Mouse (Mus musculus): ENCODE data around the gene Krtap26-1. TPM values are rescaled to one million over a fixed set of nuclear protein-coding genes. Genes with fewer than 3 reads are reported as not detected.

The Krtap26-1 gene
- polyA plus RNA-seq, 1 experiment from 2014 or later: not detected

GRCm38 (mm10) chr16:88627566-88627965, 20.0 kb downstream of the Krtap26-1 start, which contains the start of gene 2310079G19Rik:
Gene 2310079G19Rik (minus strand): TSS chr16:88627666.
- Histone ChIP-seq H3K4me2 (replicated peaks) (no peak within 1 kb of the TSS), H3K4me1 (replicated peaks) (no peaks in the 10 kb centered on the region), H3K27me3 (no peaks in the 10 kb centered on the region), H3K9me3 (no peaks in the 10 kb centered on the region), H3K9ac (replicated peaks) (no peak within 1 kb of the TSS), H3K4me3 (replicated peaks) (no peak within 1 kb of the TSS), H3K27ac (no peak within 1 kb of the TSS), H3K36me3 (no peaks in the 10 kb centered on the region)
- no peak for ATAC-seq
- WGBS: 92% methylated on average over 4 of the region's 4 CpGs

GRCm38 (mm10) chr16:88612712-88613111, 34.9 kb downstream of the Krtap26-1 start:
- no peak for ATAC-seq
- Histone ChIP-seq H3K4me3 (replicated peaks) (no peak overlapping the region), H3K9me3 (no peaks in the 10 kb centered on the region), H3K27ac (no peak overlapping the region), H3K4me2 (replicated peaks) (no peak overlapping the region), H3K36me3 (no peaks in the 10 kb centered on the region), H3K9ac (replicated peaks) (no peak overlapping the region), H3K27me3 (no peaks in the 10 kb centered on the region; the same call in 1 of the 2 replicates), H3K4me1 (replicated peaks) (peaks cover 6% of the 10 kb centered on the region)
- WGBS: 42% methylated on average over 4 of the region's 4 CpGs

- no peak within 1 kb of the TSS for H3K4me2 ChIP-seq (replicated peaks)
- no peaks in the 10 kb centered on the region for H3K9me3 ChIP-seq
- WGBS: 95% methylated on average over 8 of the region's 8 CpGs
- H3K27me3 ChIP-seq: no peaks in the 10 kb centered on the region; the same call in 1 of the 2 replicates
- H3K4me1 ChIP-seq (replicated peaks): peaks cover 6% of the 10 kb centered on the region
- H3K4me3 ChIP-seq (replicated peaks): no peak within 1 kb of the TSS
- ATAC-seq: no peak
- no peak within 1 kb of the TSS for H3K27ac ChIP-seq
- H3K36me3 ChIP-seq: no peaks in the 10 kb centered on the region
- H3K9ac ChIP-seq (replicated peaks): no peak within 1 kb of the TSS
These were observed 35.7 kb downstream of the Krtap26-1 start, which contains the start of gene Krtap24-1 for GRCm38 (mm10) chr16:88611922-88612321. Gene Krtap24-1 (minus strand): TSS chr16:88612279.

- H3K27ac ChIP-seq: no peak overlapping the region
- H3K4me2 ChIP-seq (replicated peaks): no peak overlapping the region
- no peaks in the 10 kb centered on the region for H3K9me3 ChIP-seq
- no peak overlapping the region for H3K4me3 ChIP-seq (replicated peaks)
- 0 out of 2 replicates have a peak, but pooled peaks cover 2% of the 10 kb centered on the region for H3K4me1 ChIP-seq (replicated peaks)
- H3K36me3 ChIP-seq: no peaks in the 10 kb centered on the region
- no peaks in the 10 kb centered on the region; the same call in 1 of the 2 replicates for H3K27me3 ChIP-seq
- ATAC-seq: no peak
- WGBS: 80% methylated on average over 6 of the region's 6 CpGs
- no peak overlapping the region for H3K9ac ChIP-seq (replicated peaks)
These were observed 43.0 kb downstream of the Krtap26-1 start for GRCm38 (mm10) chr16:88604570-88604969.

- 44% methylated on average over 1 of the region's 1 CpGs for WGBS
- ATAC-seq: no peak
- H3K27me3 ChIP-seq: no peaks in the 10 kb centered on the region
- H3K36me3 ChIP-seq: no peaks in the 10 kb centered on the region
- H3K9me3 ChIP-seq: no peaks in the 10 kb centered on the region
- H3K4me2 ChIP-seq (replicated peaks): no peak overlapping the region
- no peak overlapping the region for H3K27ac ChIP-seq
- H3K9ac ChIP-seq (replicated peaks): no peak overlapping the region
- 0 out of 2 replicates have a peak, but pooled peaks cover 2% of the 10 kb centered on the region for H3K4me1 ChIP-seq (replicated peaks)
- no peak overlapping the region for H3K4me3 ChIP-seq (replicated peaks)
These were observed 45.1 kb downstream of the Krtap26-1 start for GRCm38 (mm10) chr16:88602464-88602863.

- ATAC-seq: no peak
- Histone ChIP-seq H3K4me2 (replicated peaks) (no peak overlapping the region), H3K4me3 (replicated peaks) (no peak overlapping the region), H3K27me3 (no peaks in the 10 kb centered on the region), H3K9me3 (no peaks in the 10 kb centered on the region), H3K9ac (replicated peaks) (no peak overlapping the region), H3K4me1 (replicated peaks) (0 out of 2 replicates have a peak, but pooled peaks cover 2% of the 10 kb centered on the region), H3K27ac (no peak overlapping the region), H3K36me3 (no peaks in the 10 kb centered on the region)
- WGBS: 89% methylated on average over 8 of the region's 8 CpGs
These were observed 47.3 kb downstream of the Krtap26-1 start for GRCm38 (mm10) chr16:88600303-88600702.

GRCm38 (mm10) chr16:88599504-88600237, 47.9 kb downstream of the Krtap26-1 start:
- H3K4me1 ChIP-seq (replicated peaks): 0 out of 2 replicates have a peak, but pooled peaks cover 2% of the 10 kb centered on the region
- H3K27ac ChIP-seq: no peak overlapping the region
- no peak overlapping the region for H3K4me2 ChIP-seq (replicated peaks)
- ATAC-seq: no peak
- H3K9me3 ChIP-seq: no peaks in the 10 kb centered on the region
- no peak overlapping the region for H3K9ac ChIP-seq (replicated peaks)
- no peaks in the 10 kb centered on the region for H3K27me3 ChIP-seq
- WGBS: 76% methylated on average over 16 of the region's 16 CpGs
- H3K36me3 ChIP-seq: no peaks in the 10 kb centered on the region
- no peak overlapping the region for H3K4me3 ChIP-seq (replicated peaks)

Other genes starting within 250 kb of the Krtap26-1 start
- not detected in 2 replicates for gene Cldn17, start 140.8 kb downstream of the Krtap26-1 start, polyA plus RNA-seq (2015; fragmentation: Nextera tagmentation; extraction: Ambion mirVana)
- not detected in 2 replicates for gene Cldn8, start 84.6 kb downstream of the Krtap26-1 start, polyA plus RNA-seq (2015; fragmentation: Nextera tagmentation; extraction: Ambion mirVana)
- gene Krtap24-1, start 35.5 kb downstream of the Krtap26-1 start, polyA plus RNA-seq (2015; fragmentation: Nextera tagmentation; extraction: Ambion mirVana): not detected in 2 replicates
- not detected in 2 replicates for gene 2310079G19Rik, start 20.1 kb downstream of the Krtap26-1 start, polyA plus RNA-seq (2015; fragmentation: Nextera tagmentation; extraction: Ambion mirVana)
- not detected in 2 replicates for gene Krtap27-1, start 23.9 kb upstream of the Krtap26-1 start, polyA plus RNA-seq (2015; fragmentation: Nextera tagmentation; extraction: Ambion mirVana)
- not detected in 2 replicates for gene 2310061N02Rik, start 60.2 kb upstream of the Krtap26-1 start, polyA plus RNA-seq (2015; fragmentation: Nextera tagmentation; extraction: Ambion mirVana)
- not detected in 2 replicates for gene Krtap13-1, start 81.1 kb upstream of the Krtap26-1 start, polyA plus RNA-seq (2015; fragmentation: Nextera tagmentation; extraction: Ambion mirVana)
- gene Krtap13, start 103.8 kb upstream of the Krtap26-1 start, polyA plus RNA-seq (2015; fragmentation: Nextera tagmentation; extraction: Ambion mirVana): not detected in 2 replicates
- not detected in 2 replicates for gene 2310034C09Rik, start 111.1 kb upstream of the Krtap26-1 start, polyA plus RNA-seq (2015; fragmentation: Nextera tagmentation; extraction: Ambion mirVana)
- not detected in 2 replicates for gene 2310057N15Rik, start 126.4 kb upstream of the Krtap26-1 start, polyA plus RNA-seq (2015; fragmentation: Nextera tagmentation; extraction: Ambion mirVana)
- gene Gm5965, start 130.1 kb upstream of the Krtap26-1 start, polyA plus RNA-seq (2015; fragmentation: Nextera tagmentation; extraction: Ambion mirVana): not detected in 2 replicates
- not detected in 2 replicates for gene Gm20741, start 164.4 kb upstream of the Krtap26-1 start, polyA plus RNA-seq (2015; fragmentation: Nextera tagmentation; extraction: Ambion mirVana)
- not detected in 2 replicates for gene Krtap15, start 172.4 kb upstream of the Krtap26-1 start, polyA plus RNA-seq (2015; fragmentation: Nextera tagmentation; extraction: Ambion mirVana)
- gene Krtap14, start 178.3 kb upstream of the Krtap26-1 start, polyA plus RNA-seq (2015; fragmentation: Nextera tagmentation; extraction: Ambion mirVana): not detected in 2 replicates
- not detected in 2 replicates for gene Krtap19-1, start 221.6 kb upstream of the Krtap26-1 start, polyA plus RNA-seq (2015; fragmentation: Nextera tagmentation; extraction: Ambion mirVana)
- gene Krtap19-2, start 226.5 kb upstream of the Krtap26-1 start, polyA plus RNA-seq (2015; fragmentation: Nextera tagmentation; extraction: Ambion mirVana): not detected in 2 replicates
- gene Krtap19-3, start 230.2 kb upstream of the Krtap26-1 start, polyA plus RNA-seq (2015; fragmentation: Nextera tagmentation; extraction: Ambion mirVana): not detected in 2 replicates
- not detected in 2 replicates for gene Krtap19-4, start 237.3 kb upstream of the Krtap26-1 start, polyA plus RNA-seq (2015; fragmentation: Nextera tagmentation; extraction: Ambion mirVana)
- gene Krtap19-5, start 248.7 kb upstream of the Krtap26-1 start, polyA plus RNA-seq (2015; fragmentation: Nextera tagmentation; extraction: Ambion mirVana): not detected in 2 replicates